Mouse (Mus musculus) kidney, postnatal 0 days (tissue): ENCODE measurements at regions not wholly inside any gene's neighbourhood (a gene's known extent, or its start where the extent isn't known, plus 50 kb on each side); places are given as distances from the start of the nearest gene placed in this dataset.
A peak's percentile ranks its signal among the peaks of the same experiment; 100 is the strongest.

Experiments
- ATAC-seq: fragments of 200-750 bp; cut with Nextera tagmentation; replicated peaks from 2 replicates; pipeline ENCODE4 v1.8.0; 2017; ENCODE audit warnings: low read depth, moderate number of reproducible peaks, moderate TSS enrichment, moderate library complexity; ENCODE audit not compliant: low FRiP score
- DNase-seq: peaks from one replicate; pipeline ENCODE4 v3.0.0-alpha.2; 2016; ENCODE audit warnings: low spot score
- H3K27ac ChIP-seq: fragments of 300-500 bp; sonication (generic); 2 replicates; pipeline ENCODE4 v1.5.1; 2014; ENCODE audit warnings: mild to moderate bottlenecking
- H3K27me3 ChIP-seq: fragments of 300-500 bp; sonication (generic); 2 replicates; pipeline ENCODE4 v1.6.1; 2014; ENCODE audit warnings: low read length, mixed read lengths; ENCODE audit not compliant: insufficient read depth
- H3K36me3 ChIP-seq: fragments of 300-500 bp; sonication (generic); 2 replicates; pipeline ENCODE4 v1.6.1; 2014; ENCODE audit warnings: low read length, mixed read lengths; ENCODE audit not compliant: insufficient read depth
- H3K4me1 ChIP-seq: fragments of 300-500 bp; sonication (generic); replicated peaks from 2 replicates; pipeline ENCODE4 v1.6.1; 2014; ENCODE audit warnings: antibody characterized with exemption, low read length, mixed read lengths; ENCODE audit not compliant: insufficient read depth
- H3K4me2 ChIP-seq: fragments of 300-500 bp; sonication (generic); 2 replicates; pipeline ENCODE4 v1.6.1; 2014; ENCODE audit warnings: mild to moderate bottlenecking, low read length, moderate library complexity, mixed read lengths
- H3K4me3 ChIP-seq: fragments of 300-500 bp; sonication (generic); replicated peaks from 2 replicates; pipeline ENCODE4 v1.5.1; 2014; ENCODE audit warnings: low read depth, low read length
- H3K9ac ChIP-seq: fragments of 300-500 bp; sonication (generic); 2 replicates; pipeline ENCODE4 v1.6.1; 2014; ENCODE audit warnings: low read depth, low read length
- H3K9me3 ChIP-seq: fragments of 300-500 bp; sonication (generic); replicated peaks from 2 replicates; pipeline ENCODE4 v1.6.1; 2016; ENCODE audit warnings: low read length, inconsistent platforms, mixed read lengths
- CTCF ChIP-seq: IDR thresholded peaks from 2 replicates; pipeline ENCODE4 v1.5.1; 2016; ENCODE audit warnings: antibody characterized with exemption, low read depth, mild to moderate bottlenecking, moderate library complexity
- WGBS: fragments of 180-500 bp; shearing (Covaris S2); extraction: QIAGEN DNeasy Blood & Tissue Kit; methylation state at CpG from one replicate; pipeline ENCODE4 v1.1.7; 2014; 5-methylcytosine and 5-hydroxymethylcytosine counted together

DNA sequence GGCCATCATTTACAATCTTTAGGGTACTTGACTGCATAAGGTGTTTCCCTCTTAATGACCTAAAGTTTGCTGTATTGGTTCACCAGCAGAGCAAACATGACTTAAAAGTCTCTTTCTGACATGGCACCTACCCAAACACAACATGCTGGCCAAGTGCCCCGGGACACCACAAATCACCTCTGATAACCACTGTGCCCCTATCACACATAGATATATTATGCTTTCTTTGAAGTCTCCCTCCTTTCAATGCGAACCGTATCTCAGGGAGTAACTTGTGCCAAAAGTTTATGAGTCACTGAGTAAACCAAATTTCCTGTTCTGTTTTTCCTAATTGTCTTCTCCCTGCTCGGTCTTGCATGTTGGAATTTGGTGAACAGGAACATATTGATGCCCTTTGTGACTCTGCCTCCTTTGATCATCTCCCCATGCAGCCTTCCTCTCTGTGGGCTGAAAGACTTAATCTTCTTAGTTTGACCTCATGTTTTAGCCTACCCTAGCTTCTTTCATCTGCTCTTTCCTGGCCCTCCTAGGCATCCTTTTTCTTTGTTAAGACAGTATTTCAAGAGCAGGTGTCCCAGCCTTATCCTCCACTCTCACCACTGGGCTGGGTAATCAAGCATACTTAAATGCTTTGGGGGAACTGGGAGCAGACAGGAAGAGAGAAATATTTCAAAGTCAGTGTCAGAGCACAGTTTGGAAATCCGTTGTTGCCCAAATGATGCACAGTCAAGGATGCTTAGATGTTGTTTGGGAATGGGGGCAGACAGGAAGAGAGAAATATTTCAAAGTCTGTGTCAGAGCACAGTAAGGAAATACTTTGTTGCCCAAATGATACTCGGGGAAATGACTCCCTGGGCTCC lies 126.5 kb downstream of the Nedd1 start:
- no peak for TF ChIP-seq CTCF
- Histone ChIP-seq H3K9ac (no peak overlapping the region), H3K9me3 (no peaks in the 10 kb centered on the region), H3K4me3 (no peak overlapping the region), H3K27me3 (no peaks in the 10 kb centered on the region), H3K27ac (no peak overlapping the region), H3K36me3 (no peaks in the 10 kb centered on the region), H3K4me2 (no peak overlapping the region), H3K4me1 (no peaks in the 10 kb centered on the region; the same call in 1 of the 2 replicates)
- ATAC-seq (peak; percentile 61; the same call in 1 of the 2 replicates), DNase-seq (peak; percentile 80)
- 3% methylated on average over 6 of the region's 6 CpGs for WGBS

DNA sequence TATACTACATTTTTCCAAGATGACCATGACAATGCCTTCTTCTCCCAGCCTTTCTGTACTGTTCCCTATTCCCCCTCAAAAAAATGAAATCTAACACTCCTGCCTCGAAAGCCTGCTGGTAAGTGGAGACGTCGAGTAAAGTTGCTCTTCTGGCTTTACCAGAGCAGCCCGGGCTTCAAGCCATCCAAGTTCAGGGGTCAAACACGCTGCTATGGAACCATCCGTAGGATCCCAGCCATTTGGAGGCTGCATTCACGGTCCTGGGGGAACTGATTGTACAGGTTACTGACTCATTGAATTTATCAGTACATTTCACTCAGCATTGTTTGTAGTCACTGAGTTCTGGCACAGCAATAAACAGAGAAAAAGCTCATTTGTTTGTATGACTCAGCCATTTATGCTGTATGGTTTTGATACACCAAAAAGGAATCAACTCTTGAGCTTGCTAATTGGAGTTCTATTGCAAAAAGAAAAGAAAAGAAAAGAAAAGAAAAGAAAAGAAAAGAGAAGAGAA lies 128.2 kb downstream of the Nedd1 start:
- H3K9ac ChIP-seq, result no peak overlapping the region
- DNase-seq, result no peak
- H3K4me1 ChIP-seq, result no peaks in the 10 kb centered on the region; the same call in 1 of the 2 replicates
- no peaks in the 10 kb centered on the region for H3K9me3 ChIP-seq
- 32% methylated on average over 7 of the region's 7 CpGs for WGBS
- no peak for ATAC-seq
- no peaks in the 10 kb centered on the region for H3K27me3 ChIP-seq
- H3K4me3 ChIP-seq, result no peak overlapping the region
- TF ChIP-seq CTCF, result no peak
- H3K4me2 ChIP-seq, result no peak overlapping the region
- H3K27ac ChIP-seq, result no peak overlapping the region
- H3K36me3 ChIP-seq, result no peaks in the 10 kb centered on the region

DNA sequence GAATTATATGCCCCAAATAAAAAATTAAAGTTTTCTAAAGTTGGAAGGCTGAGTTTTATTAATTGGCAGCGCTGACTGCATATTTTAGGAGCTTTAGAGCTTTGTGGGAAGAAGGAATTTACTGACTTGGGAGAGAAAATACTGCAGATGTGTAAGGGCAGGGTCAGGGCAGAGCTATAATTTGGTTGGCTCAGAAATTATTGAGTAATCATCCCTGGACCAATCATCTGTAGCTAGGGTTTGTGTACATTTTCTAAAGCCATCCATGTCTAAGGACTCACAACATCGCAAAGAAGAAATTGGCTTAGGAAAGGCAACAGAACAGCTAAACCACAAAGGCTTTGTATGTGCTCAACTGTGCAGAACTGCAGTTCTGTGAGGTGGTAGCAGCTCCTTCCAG lies 143.3 kb downstream of the Nedd1 start:
- no peak overlapping the region for H3K4me2 ChIP-seq
- no peak overlapping the region for H3K4me3 ChIP-seq
- no peaks in the 10 kb centered on the region for H3K27me3 ChIP-seq
- no peak overlapping the region for H3K9ac ChIP-seq
- ATAC-seq, result no peak
- H3K36me3 ChIP-seq, result no peaks in the 10 kb centered on the region
- DNase-seq, result peak; percentile 50
- no peaks in the 10 kb centered on the region for H3K4me1 ChIP-seq
- no peak overlapping the region for H3K27ac ChIP-seq
- H3K9me3 ChIP-seq, result no peaks in the 10 kb centered on the region
- 66% methylated on average over 2 of the region's 2 CpGs for WGBS
- no peak for TF ChIP-seq CTCF

DNA sequence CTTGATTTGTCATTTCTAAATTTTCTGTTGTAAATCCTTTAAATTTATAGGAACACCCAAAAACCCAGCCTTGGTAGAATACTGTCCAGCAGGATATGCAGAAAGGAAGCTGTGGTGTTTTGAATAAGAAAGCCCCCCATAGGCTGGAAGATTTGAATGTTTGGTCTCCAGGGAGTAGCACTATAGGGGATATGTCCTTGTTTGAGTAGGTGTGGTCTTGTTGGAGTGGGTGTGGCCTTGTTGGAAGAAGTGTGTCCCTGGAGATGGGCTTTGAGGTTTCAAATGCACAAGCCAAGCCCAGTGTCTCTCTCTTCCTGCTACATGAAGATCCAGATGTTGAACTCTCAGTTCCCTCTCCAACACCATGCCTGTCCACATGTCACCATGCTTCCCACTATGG lies 151.7 kb downstream of the Nedd1 start:
- H3K9ac ChIP-seq, result no peak overlapping the region
- ATAC-seq (no peak), DNase-seq (no peak)
- H3K36me3 ChIP-seq, result no peaks in the 10 kb centered on the region
- TF ChIP-seq CTCF, result no peak
- no peak overlapping the region for H3K4me3 ChIP-seq
- H3K4me1 ChIP-seq, result no peaks in the 10 kb centered on the region
- no peaks in the 10 kb centered on the region for H3K9me3 ChIP-seq
- H3K27me3 ChIP-seq, result no peaks in the 10 kb centered on the region
- H3K4me2 ChIP-seq, result no peak overlapping the region
- H3K27ac ChIP-seq, result no peak overlapping the region

DNA sequence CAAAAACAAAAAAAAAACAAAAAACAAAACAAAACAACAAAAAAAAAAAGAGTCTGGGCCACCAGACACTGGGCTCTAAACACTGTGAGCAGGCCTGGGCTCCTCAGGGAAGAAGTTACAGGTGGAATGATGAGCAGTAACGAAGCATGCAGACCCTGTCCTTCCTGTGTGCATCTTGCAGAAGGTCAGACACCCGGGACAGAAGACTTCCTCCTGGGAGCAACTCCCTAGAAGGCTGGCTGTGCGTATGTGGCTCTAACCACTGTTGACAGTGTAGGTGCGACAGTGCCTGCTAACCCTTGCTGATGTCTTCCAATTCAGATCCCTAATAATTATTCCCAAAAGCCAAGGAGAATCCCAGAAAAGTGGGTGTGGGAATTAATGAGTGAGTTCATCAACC lies 164.8 kb downstream of the Nedd1 start:
- Histone ChIP-seq H3K27ac (no peak overlapping the region), H3K27me3 (no peaks in the 10 kb centered on the region), H3K4me3 (no peak overlapping the region), H3K4me2 (no peak overlapping the region), H3K9me3 (no peaks in the 10 kb centered on the region), H3K4me1 (no peaks in the 10 kb centered on the region), H3K36me3 (no peaks in the 10 kb centered on the region), H3K9ac (no peak overlapping the region)
- WGBS, result 55% methylated on average over 4 of the region's 4 CpGs
- no peak for ATAC-seq
- no peak for TF ChIP-seq CTCF
- no peak for DNase-seq

DNA sequence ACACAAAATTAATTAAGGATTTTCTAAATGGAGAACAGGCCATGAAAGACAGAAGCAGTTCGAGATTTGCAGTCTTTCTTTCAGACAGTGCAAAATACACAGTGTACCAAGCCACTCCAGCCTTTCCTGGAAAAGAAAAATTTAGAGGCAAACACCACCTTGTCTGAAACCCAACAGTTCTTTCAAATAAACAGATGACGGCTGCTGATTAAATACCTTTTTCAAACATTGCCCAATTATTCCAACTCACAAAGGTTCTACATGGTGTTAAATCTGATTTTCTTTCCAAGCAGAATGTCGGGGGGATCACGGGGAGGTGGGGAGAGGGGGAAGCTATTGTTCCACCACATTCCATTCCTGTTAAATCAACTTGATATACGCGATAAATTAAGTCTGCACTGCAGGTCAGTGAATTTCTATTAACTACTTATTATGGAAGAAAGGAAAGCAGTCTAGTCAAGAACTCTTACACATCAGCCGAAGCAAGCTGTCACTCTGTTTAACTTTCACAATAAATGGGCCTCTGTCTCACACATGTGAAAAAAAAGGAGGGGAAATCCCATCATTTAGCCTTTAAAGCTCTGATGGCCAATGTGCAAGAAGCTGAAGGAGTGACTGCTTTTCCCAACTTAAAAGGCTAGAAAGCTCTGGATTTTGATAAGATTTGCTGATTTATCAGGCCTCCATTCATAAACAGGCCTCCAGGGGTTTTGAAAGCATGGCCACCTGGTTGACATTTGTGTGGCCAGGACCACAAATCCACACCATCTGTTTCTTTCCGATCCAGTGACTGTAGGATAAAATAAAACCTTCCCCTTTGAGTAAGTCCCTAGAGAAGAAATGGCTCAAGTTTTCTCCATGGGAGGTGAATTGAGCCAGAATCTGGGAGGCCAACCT lies 165.4 kb downstream of the Nedd1 start:
- H3K27me3 ChIP-seq, result no peaks in the 10 kb centered on the region
- no peaks in the 10 kb centered on the region for H3K9me3 ChIP-seq
- TF ChIP-seq CTCF, result no peak
- DNase-seq (peak; percentile 55), ATAC-seq (no peak)
- H3K36me3 ChIP-seq, result no peaks in the 10 kb centered on the region
- H3K4me3 ChIP-seq, result no peak overlapping the region
- no peak overlapping the region for H3K27ac ChIP-seq
- WGBS, result 12% methylated on average over 8 of the region's 8 CpGs
- 0 out of 2 replicates have a peak overlapping the region, but pooled peaks have one; percentile 13 for H3K4me2 ChIP-seq
- no peak overlapping the region for H3K9ac ChIP-seq
- no peaks in the 10 kb centered on the region for H3K4me1 ChIP-seq
